ENCODE assay signal across 10 mouse cellular contexts in genomic region chr12:70783475-70784239, GRCm38 (mm10). TPM values are rescaled to one million over a fixed set of nuclear protein-coding genes. Genes with fewer than 3 reads are reported as not detected.
DNase-seq lines count a peak whose midpoint lies in the region; ATAC-seq and TF ChIP-seq lines count a peak whose summit lies in the region.
"Had no signal": no experiment of that assay in that cellular context is flagged by ENCODE, and none has a peak within 500 bp of the region (broad histone marks: within the 10 kb centered on the region; RNA-seq: fewer than 3 reads in every experiment).

No protein-coding gene starts in this region.

- H3K9ac ChIP-seq in kidney, embryonic 15.5 days = no peak overlapping the region
- no peak overlapping the region for H3K9ac ChIP-seq in embryonic facial prominence, embryonic 15.5 days
- no peak overlapping the region for H3K9ac ChIP-seq in limb, embryonic 14.5 days (ENCODE audit: low read depth, low read length, severe bottlenecking)
- no peak overlapping the region for H3K9ac ChIP-seq in neural tube, embryonic 14.5 days (replicated peaks; ENCODE audit: low read depth, low read length)

- no peak overlapping the region for H3K27ac ChIP-seq in kidney, embryonic 15.5 days
- peak overlapping the region; percentile 25; the same call in 1 of the 2 replicates for H3K27ac ChIP-seq in embryonic facial prominence, embryonic 15.5 days (replicated peaks)
- H3K27ac ChIP-seq in limb, embryonic 14.5 days (replicated peaks; ENCODE audit: low read depth, low read length) = no peak overlapping the region
- no peak overlapping the region for H3K27ac ChIP-seq in neural tube, embryonic 14.5 days (ENCODE audit: low read depth, low read length)

- H3K4me3 ChIP-seq in kidney, embryonic 15.5 days (replicated peaks) = no peak overlapping the region
- H3K4me3 ChIP-seq in embryonic facial prominence, embryonic 15.5 days (replicated peaks) = no peak overlapping the region
- H3K4me3 ChIP-seq in limb, embryonic 14.5 days (replicated peaks; ENCODE audit: low read length) = no peak overlapping the region; the same call in 1 of the 2 replicates
- H3K4me3 ChIP-seq in neural tube, embryonic 14.5 days (ENCODE audit: low read depth, low read length) = no peak overlapping the region

- ATAC-seq in kidney, embryonic 15.5 days (replicated peaks; ENCODE audit: low FRiP score) = no peak
- ATAC-seq in embryonic facial prominence, embryonic 15.5 days (ENCODE audit: insufficient number of reproducible peaks, low FRiP score, low TSS enrichment, low read depth) = peak; percentile 87
- ATAC-seq in limb, embryonic 14.5 days (ENCODE audit: low FRiP score, low read depth) = no peak
- no peak; the same call in 1 of the 2 replicates for ATAC-seq in neural tube, embryonic 14.5 days (ENCODE audit: low read depth)
- no peak for ATAC-seq in frontal cortex, adult (ENCODE audit: low TSS enrichment)

- DNase-seq in kidney, adult 18-20 months = no peak
- no peak for DNase-seq in limb, embryonic 14.5 days (ENCODE audit: low spot score)
- no peak for DNase-seq in thymus, postnatal 0 days (ENCODE audit: low spot score)
- no peak for DNase-seq in urinary bladder, adult 2 months (ENCODE audit: low spot score)
- DNase-seq: right cerebral cortex, postnatal 4 days had no signal

- no peaks in the 10 kb centered on the region for H3K9me3 ChIP-seq in kidney, embryonic 15.5 days (replicated peaks)
- no peaks in the 10 kb centered on the region for H3K9me3 ChIP-seq in embryonic facial prominence, embryonic 15.5 days (replicated peaks)
- no peaks in the 10 kb centered on the region for H3K9me3 ChIP-seq in limb, embryonic 14.5 days (ENCODE audit: control insufficient read depth, low read length)
- H3K9me3 ChIP-seq in neural tube, embryonic 14.5 days (ENCODE audit: control insufficient read depth, low read length) = no peaks in the 10 kb centered on the region
- H3K9me3 ChIP-seq: G1E had no signal

- peaks cover 13% of the 10 kb centered on the region; the same call in 1 of the 2 replicates for H3K4me1 ChIP-seq in kidney, embryonic 15.5 days
- peaks cover 20% of the 10 kb centered on the region for H3K4me1 ChIP-seq in embryonic facial prominence, embryonic 15.5 days
- peaks cover 8% of the 10 kb centered on the region for H3K4me1 ChIP-seq in limb, embryonic 14.5 days (ENCODE audit: control insufficient read depth, insufficient read depth, low read length)
- H3K4me1 ChIP-seq in neural tube, embryonic 14.5 days (ENCODE audit: control insufficient read depth, insufficient read depth, low read length) = no peaks in the 10 kb centered on the region; the same call in 1 of the 2 replicates

- TF ChIP-seq POLR2A in limb, embryonic 14.5 days (IDR thresholded peaks at IDR 0.05; ENCODE audit: borderline replicate concordance, extremely low read depth, insufficient read depth, insufficient read length) = no peak

- peak overlapping the region; percentile 36 for H3K4me2 ChIP-seq in kidney, embryonic 15.5 days
- peak overlapping the region; percentile 30 for H3K4me2 ChIP-seq in embryonic facial prominence, embryonic 15.5 days (replicated peaks)
- H3K4me2 ChIP-seq in limb, embryonic 14.5 days (replicated peaks; ENCODE audit: low read depth, low read length, severe bottlenecking) = peak overlapping the region; percentile 29
- peak overlapping the region; percentile 28; the same call in 1 of the 2 replicates for H3K4me2 ChIP-seq in neural tube, embryonic 14.5 days (ENCODE audit: low read depth, low read length)

- H3K27me3 ChIP-seq in kidney, embryonic 15.5 days = no peaks in the 10 kb centered on the region
- H3K27me3 ChIP-seq in embryonic facial prominence, embryonic 15.5 days = no peaks in the 10 kb centered on the region
- no peaks in the 10 kb centered on the region for H3K27me3 ChIP-seq in limb, embryonic 14.5 days (ENCODE audit: control insufficient read depth, insufficient read depth, low read length)
- no peaks in the 10 kb centered on the region for H3K27me3 ChIP-seq in neural tube, embryonic 14.5 days (ENCODE audit: control insufficient read depth, insufficient read depth, low read length)

- no peaks in the 10 kb centered on the region for H3K36me3 ChIP-seq in kidney, embryonic 15.5 days
- H3K36me3 ChIP-seq in embryonic facial prominence, embryonic 15.5 days = no peaks in the 10 kb centered on the region
- no peaks in the 10 kb centered on the region for H3K36me3 ChIP-seq in limb, embryonic 14.5 days (ENCODE audit: control insufficient read depth, insufficient read depth, low read length)
- H3K36me3 ChIP-seq in neural tube, embryonic 14.5 days (ENCODE audit: control insufficient read depth, insufficient read depth, low read length) = no peaks in the 10 kb centered on the region
- H3K36me3 ChIP-seq: G1E had no signal

- 27% methylated on average over 22 of the region's 22 CpGs for WGBS in kidney, embryonic 15.5 days
- 14% methylated on average over 22 of the region's 22 CpGs for WGBS in embryonic facial prominence, embryonic 15.5 days
- WGBS in limb, embryonic 14.5 days = 22% methylated on average over 22 of the region's 22 CpGs
- 21% methylated on average over 22 of the region's 22 CpGs for WGBS in neural tube, embryonic 14.5 days

RNA-seq across cellular contexts. Expression of gene Frmd6, which starts 41.7 kb away (rescaled TPM):
- 19.4 and 19.9 TPM in 2 replicates for polyA plus RNA-seq in kidney, embryonic 15.5 days (2015; fragmentation: Nextera tagmentation; extraction: Ambion mirVana)
- 60.1 and 61.6 TPM in 2 replicates for polyA plus RNA-seq in embryonic facial prominence, embryonic 15.5 days (2015; fragmentation: Nextera tagmentation; extraction: Ambion mirVana)
- 48.6 and 49.8 TPM in 2 replicates for polyA plus RNA-seq in limb, embryonic 14.5 days (2012; rRNA removed)
- 64.9 and 67.1 TPM in 2 replicates for polyA plus RNA-seq in limb, embryonic 14.5 days (2014; fragmentation: Nextera tagmentation; extraction: Ambion mirVana)
- polyA plus RNA-seq in neural tube, embryonic 14.5 days (2014; fragmentation: Nextera tagmentation; extraction: Ambion mirVana) = 7.3 and 13.8 TPM in 2 replicates
- polyA plus RNA-seq in thymus, postnatal 0 days (2015; fragmentation: Nextera tagmentation; extraction: Ambion mirVana) = 20.1 and 20.5 TPM in 2 replicates
- polyA plus RNA-seq in urinary bladder, adult 2 months (2012; rRNA removed) = 48.4 and 49.7 TPM in 2 replicates
